Mouse (Mus musculus) embryonic facial prominence, embryonic 15.5 days (tissue): ENCODE results near the gene Sept1. TPM values are rescaled to one million over a fixed set of nuclear protein-coding genes. Genes with fewer than 3 reads are reported as not detected.
"Not testable (repeated sequence)": the region's sequence is repeated elsewhere in the genome, so short reads cannot be mapped to it uniquely, and the experiment has no call there.

Source experiments
- ATAC-seq: fragments of 200-750 bp; cut with Nextera tagmentation; 2 replicates; pipeline ENCODE4 v1.8.0; 2017; ENCODE audit warnings: low read depth, moderate TSS enrichment; ENCODE audit not compliant: insufficient number of reproducible peaks, low FRiP score, low TSS enrichment
- H3K27ac ChIP-seq: fragments of 300-500 bp; sonication (generic); replicated peaks from 2 replicates; pipeline ENCODE4 v1.5.1; 2015; ENCODE audit warnings: mild to moderate bottlenecking, inconsistent platforms
- H3K27me3 ChIP-seq: fragments of 300-500 bp; sonication (generic); 2 replicates; pipeline ENCODE4 v1.6.1; 2015; ENCODE audit warnings: inconsistent platforms
- H3K36me3 ChIP-seq: fragments of 300-500 bp; sonication (generic); 2 replicates; pipeline ENCODE4 v1.6.1; 2015; ENCODE audit warnings: mild to moderate bottlenecking, inconsistent platforms
- H3K4me1 ChIP-seq: fragments of 300-500 bp; sonication (generic); 2 replicates; pipeline ENCODE4 v1.6.1; 2015; ENCODE audit warnings: inconsistent platforms
- H3K4me2 ChIP-seq: fragments of 300-500 bp; sonication (generic); replicated peaks from 2 replicates; pipeline ENCODE4 v1.6.1; 2015; ENCODE audit warnings: mild to moderate bottlenecking, inconsistent platforms
- H3K4me3 ChIP-seq: fragments of 300-500 bp; sonication (generic); replicated peaks from 2 replicates; pipeline ENCODE4 v1.5.1; 2015; ENCODE audit warnings: mild to moderate bottlenecking, inconsistent platforms
- H3K9ac ChIP-seq: fragments of 300-500 bp; sonication (generic); 2 replicates; pipeline ENCODE4 v1.6.1; 2015; ENCODE audit warnings: inconsistent platforms
- H3K9me3 ChIP-seq: fragments of 300-500 bp; sonication (generic); replicated peaks from 2 replicates; pipeline ENCODE4 v1.6.1; 2016; ENCODE audit warnings: inconsistent platforms
- WGBS: fragments of 180-500 bp; shearing (Covaris S2); methylation state at CpG from one replicate; pipeline ENCODE4 v1.1.7; 2015; 5-methylcytosine and 5-hydroxymethylcytosine counted together
- polyA plus RNA-seq: library from polyadenylated mRNA; unstranded; fragments of >200 nt; fragmentation: Nextera tagmentation; extraction: Ambion mirVana; gene quantifications from 2 replicates; pipeline ENCODE4 v1.2.1, GENCODE M21; 2015

The Sept1 gene
- polyA plus RNA-seq, 1 experiment from 2014 or later: 23.9 TPM

DNA sequence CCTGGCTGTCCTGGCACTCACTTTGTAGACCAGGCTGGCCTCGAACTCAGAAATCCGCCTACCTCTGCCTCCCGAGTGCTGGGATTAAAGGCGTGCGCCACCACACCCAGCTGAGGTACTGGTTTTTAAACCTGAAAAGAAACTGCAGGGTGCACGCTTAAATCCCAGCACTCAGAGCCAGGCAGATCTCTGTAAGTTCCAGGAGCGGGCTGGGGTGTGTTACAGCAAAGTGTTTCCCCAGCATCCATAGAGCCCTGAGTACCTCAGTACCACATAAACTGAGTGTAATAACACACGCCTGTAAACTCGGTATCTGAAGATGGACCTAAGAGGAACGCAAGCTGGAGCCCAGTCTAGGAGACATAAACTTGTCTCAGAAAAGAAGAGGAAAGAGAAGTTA, 45.6 kb downstream of the Sept1 start:
- ATAC-seq: no peak
- WGBS: 71% methylated on average over 10 of the region's 10 CpGs
- Histone ChIP-seq H3K4me3 (no peak overlapping the region), H3K27me3 (no peaks in the 10 kb centered on the region), H3K4me2 (no peak overlapping the region), H3K27ac (no peak overlapping the region), H3K9ac (no peak overlapping the region), H3K9me3 (no peaks in the 10 kb centered on the region), H3K36me3 (peaks cover 20% of the 10 kb centered on the region), H3K4me1 (no peaks in the 10 kb centered on the region)

DNA sequence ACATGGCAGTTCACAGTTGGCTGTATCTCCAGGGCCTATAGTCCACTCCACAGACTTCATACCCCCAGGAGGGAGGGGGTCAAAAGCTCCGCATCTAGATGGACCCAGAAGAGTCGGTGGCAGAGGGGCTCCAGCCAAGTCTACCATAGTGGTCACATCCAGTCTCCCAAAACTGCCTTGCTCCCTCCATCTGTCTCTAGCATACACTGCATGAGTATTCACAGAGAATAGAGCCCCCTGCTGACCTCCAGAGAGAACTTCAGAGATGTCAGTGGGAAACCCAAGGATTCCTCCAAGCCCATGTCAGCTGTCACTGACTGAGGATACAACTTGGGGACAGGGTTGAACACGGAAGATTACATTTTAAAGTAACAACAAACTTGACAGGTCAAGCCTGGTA, 47.3 kb downstream of the Sept1 start:
- WGBS: 63% methylated on average over 3 of the region's 3 CpGs
- Histone ChIP-seq H3K36me3 (0 out of 2 replicates have a peak, but pooled peaks cover 3% of the 10 kb centered on the region), H3K4me1 (no peaks in the 10 kb centered on the region), H3K4me3 (no peak overlapping the region), H3K9me3 (no peaks in the 10 kb centered on the region), H3K27ac (no peak overlapping the region), H3K27me3 (no peaks in the 10 kb centered on the region), H3K4me2 (no peak overlapping the region), H3K9ac (no peak overlapping the region)
- no peak for ATAC-seq

GRCm38 (mm10) chr7:127184720-127185119, 48.2 kb downstream of the Sept1 start:
- 71% methylated on average over 1 of the region's 1 CpGs for WGBS
- H3K4me2 ChIP-seq: no peak overlapping the region
- H3K4me1 ChIP-seq: no peaks in the 10 kb centered on the region
- no peak overlapping the region for H3K4me3 ChIP-seq
- no peak for ATAC-seq
- H3K27me3 ChIP-seq: no peaks in the 10 kb centered on the region
- no peaks in the 10 kb centered on the region for H3K36me3 ChIP-seq
- H3K9ac ChIP-seq: no peak overlapping the region
- H3K9me3 ChIP-seq: no peaks in the 10 kb centered on the region
- no peak overlapping the region for H3K27ac ChIP-seq

- H3K9me3 ChIP-seq: no peaks in the 10 kb centered on the region
- no peak overlapping the region for H3K27ac ChIP-seq
- no peaks in the 10 kb centered on the region for H3K36me3 ChIP-seq
- ATAC-seq: no peak
- no peak overlapping the region for H3K4me2 ChIP-seq
- whole genome bisulfite sequencing: 69% methylated on average over 6 of the region's 6 CpGs
- H3K27me3 ChIP-seq: no peaks in the 10 kb centered on the region
- no peak overlapping the region for H3K9ac ChIP-seq
- no peaks in the 10 kb centered on the region for H3K4me1 ChIP-seq
- no peak overlapping the region for H3K4me3 ChIP-seq
These were observed 49.1 kb downstream of the Sept1 start for GRCm38 (mm10) chr7:127183828-127184227.

- H3K9me3 ChIP-seq: no peaks in the 10 kb centered on the region
- no peak overlapping the region for H3K4me3 ChIP-seq
- H3K4me1 ChIP-seq: no peaks in the 10 kb centered on the region
- H3K36me3 ChIP-seq: no peaks in the 10 kb centered on the region
- H3K27me3 ChIP-seq: no peaks in the 10 kb centered on the region
- H3K27ac ChIP-seq: no peak overlapping the region
- H3K4me2 ChIP-seq: no peak overlapping the region
- no peak overlapping the region for H3K9ac ChIP-seq
- whole genome bisulfite sequencing: 74% methylated on average over 8 of the region's 8 CpGs
- ATAC-seq: no peak
These were observed 49.6 kb downstream of the Sept1 start for GRCm38 (mm10) chr7:127183345-127183744.

DNA sequence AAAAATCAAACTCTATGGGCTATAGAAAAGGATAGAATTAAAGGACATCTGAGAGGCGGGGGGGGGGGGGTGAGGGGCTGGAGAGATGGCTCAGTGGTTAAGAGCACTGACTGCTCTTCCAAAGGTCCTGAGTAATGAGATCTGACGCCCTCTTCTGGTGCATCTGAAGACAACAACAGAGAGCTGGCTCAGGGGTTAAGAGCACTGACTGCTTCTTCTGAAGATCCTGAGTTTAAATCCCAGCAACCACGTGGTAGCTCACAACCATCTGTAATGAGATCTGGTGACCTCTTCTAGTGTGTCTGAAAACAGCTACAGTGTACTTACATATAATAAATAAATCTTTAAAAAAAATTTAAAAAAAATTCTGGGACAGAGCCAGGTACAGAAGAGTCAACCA, 51.2 kb downstream of the Sept1 start:
- H3K27ac ChIP-seq, H3K36me3 ChIP-seq, H3K9ac ChIP-seq, H3K9me3 ChIP-seq, H3K27me3 ChIP-seq, H3K4me3 ChIP-seq, H3K4me2 ChIP-seq, ATAC-seq, H3K4me1 ChIP-seq: not testable (repeated sequence)
- WGBS: 26% methylated on average over 3 of the region's 3 CpGs

DNA sequence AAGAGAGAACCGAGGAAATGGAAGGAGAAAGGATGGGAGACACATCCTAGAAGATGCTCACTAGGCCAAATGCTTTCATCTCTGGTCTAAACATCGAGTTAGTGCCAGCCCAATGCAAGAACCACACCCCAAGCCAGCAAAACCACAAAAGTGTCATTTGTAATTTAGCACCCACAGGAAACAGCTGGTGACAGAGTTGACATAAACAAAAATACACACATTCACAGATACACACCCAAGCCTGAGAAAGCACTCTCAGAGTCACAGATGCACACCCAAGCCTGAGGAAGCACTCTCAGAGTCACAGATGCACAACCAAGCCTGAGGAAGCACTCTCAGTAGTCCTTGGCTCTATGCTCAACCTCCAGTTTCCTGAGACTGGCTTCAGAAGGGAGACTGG, 52.1 kb downstream of the Sept1 start:
- Histone ChIP-seq H3K27me3 (no peaks in the 10 kb centered on the region), H3K4me2 (no peak overlapping the region), H3K27ac (no peak overlapping the region), H3K9me3 (no peaks in the 10 kb centered on the region), H3K9ac (no peak overlapping the region), H3K4me3 (no peak overlapping the region), H3K4me1 (no peaks in the 10 kb centered on the region), H3K36me3 (no peaks in the 10 kb centered on the region)
- no peak for ATAC-seq
- WGBS: 53% methylated on average over 2 of the region's 2 CpGs

- ATAC-seq: no peak
These were observed 56.0 kb downstream of the Sept1 start for GRCm38 (mm10) chr7:127176937-127177336.

DNA sequence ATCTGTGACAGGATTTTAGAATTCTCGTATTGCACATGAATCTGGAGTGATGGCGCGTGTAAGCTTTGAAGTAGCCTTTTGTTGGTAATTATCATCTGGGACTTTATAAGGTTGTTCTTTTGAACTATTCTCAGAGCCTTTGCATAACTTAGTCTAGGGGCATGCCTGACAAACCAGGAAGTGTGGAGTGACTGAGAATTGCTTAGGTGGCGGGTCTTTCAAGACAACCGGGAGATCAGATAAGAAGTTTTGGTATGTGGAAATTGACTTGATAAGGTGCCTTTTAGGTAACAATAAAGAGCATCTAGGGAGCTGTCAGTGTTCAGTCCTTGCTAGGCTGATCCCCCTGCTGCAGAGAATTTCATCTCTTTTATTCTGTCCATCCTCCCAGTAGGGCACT, 66.4 kb downstream of the Sept1 start:
- Histone ChIP-seq H3K4me3 (no peak overlapping the region), H3K4me1 (no peaks in the 10 kb centered on the region), H3K9me3 (no peaks in the 10 kb centered on the region), H3K36me3 (no peaks in the 10 kb centered on the region), H3K27me3 (no peaks in the 10 kb centered on the region), H3K4me2 (no peak overlapping the region), H3K27ac (no peak overlapping the region), H3K9ac (no peak overlapping the region)
- ATAC-seq: no peak
- 75% methylated on average over 5 of the region's 5 CpGs for WGBS

More at GRCm38 (mm10) chr7:127176937-127177336, 56.0 kb downstream of the Sept1 start:
- Histone ChIP-seq H3K4me2 (no peak overlapping the region), H3K9me3 (no peaks in the 10 kb centered on the region), H3K9ac (no peak overlapping the region), H3K36me3 (no peaks in the 10 kb centered on the region), H3K27ac (no peak overlapping the region), H3K4me1 (no peaks in the 10 kb centered on the region), H3K4me3 (no peak overlapping the region), H3K27me3 (no peaks in the 10 kb centered on the region)
- WGBS: 68% methylated on average over 4 of the region's 4 CpGs

DNA sequence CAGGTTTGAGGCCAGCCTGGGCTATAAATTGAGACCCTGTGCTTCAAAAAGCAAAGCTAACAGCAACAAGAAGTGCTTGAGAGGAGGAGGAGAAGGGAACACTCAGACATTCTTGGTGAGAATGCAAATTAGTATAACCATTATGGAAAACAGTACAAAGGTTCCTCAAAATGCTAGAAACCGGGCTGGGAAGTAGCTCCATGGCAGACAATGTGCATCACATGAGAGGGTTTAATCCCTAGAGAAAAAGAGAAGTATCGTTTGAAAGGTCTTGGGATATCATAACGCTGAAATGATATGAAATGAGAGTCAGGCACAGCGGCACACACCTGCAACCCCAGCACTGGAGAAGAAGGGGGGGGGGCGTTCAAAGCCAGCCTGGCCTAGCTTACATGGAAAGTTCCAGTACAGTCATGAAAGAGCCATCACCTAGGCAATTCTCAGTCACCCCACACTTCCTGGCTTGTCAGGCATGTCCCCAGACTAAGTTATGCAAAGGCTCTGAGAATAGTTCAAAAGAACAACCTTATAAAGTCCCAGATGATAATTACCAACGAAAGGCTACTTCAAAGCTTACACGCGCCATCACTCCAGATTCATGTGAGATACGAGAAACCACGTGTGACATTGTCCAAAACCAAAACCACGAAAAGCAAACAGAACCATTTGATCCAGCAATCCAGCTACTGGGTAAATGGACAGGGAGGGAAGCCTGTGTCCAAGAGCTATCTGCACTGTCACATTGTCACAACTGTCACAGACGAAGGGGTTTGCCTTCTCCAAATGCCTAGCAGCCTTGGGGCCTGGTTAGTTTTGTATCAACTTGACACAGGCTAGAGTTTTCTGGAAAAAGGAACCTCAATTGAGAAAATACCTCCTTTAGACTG, 67.1 kb downstream of the Sept1 start:
- no peak for ATAC-seq
- Histone ChIP-seq H3K9ac (no peak overlapping the region), H3K27me3 (no peaks in the 10 kb centered on the region), H3K27ac (no peak overlapping the region), H3K4me2 (no peak overlapping the region), H3K4me1 (no peaks in the 10 kb centered on the region), H3K4me3 (no peak overlapping the region), H3K9me3 (no peaks in the 10 kb centered on the region), H3K36me3 (no peaks in the 10 kb centered on the region)
- WGBS: 76% methylated on average over 12 of the region's 12 CpGs
